Mouse (Mus musculus): ENCODE data around the gene Olfr1087.
"Not testable (repeated sequence)": the region's sequence is repeated elsewhere in the genome, so short reads cannot be mapped to it uniquely, and the experiment has no call there.

Olfr1087 gene

DNA sequence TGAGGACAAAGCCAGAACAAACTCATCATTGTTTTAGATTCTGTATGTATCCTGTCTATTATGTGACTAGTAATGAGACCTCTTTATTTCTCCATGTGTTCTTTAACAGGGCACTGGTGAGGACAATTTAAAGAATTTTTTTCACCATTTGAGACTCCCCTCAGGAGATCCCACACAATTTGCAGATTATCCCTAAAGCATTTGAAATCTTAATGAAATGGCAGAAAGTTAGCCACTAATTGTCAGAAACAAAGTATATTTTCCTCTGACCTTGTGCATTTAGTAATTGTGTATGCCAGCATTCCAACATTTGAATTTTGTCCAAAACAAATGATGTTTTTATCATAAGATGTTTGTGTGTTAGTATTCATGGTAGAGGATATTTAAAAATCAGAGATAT, at the start of gene Olfr1087:
Gene Olfr1087, minus strand, starts transcription at position 101 of the 400 bp plus-strand sequence.
- DNase-seq = no peak

DNA sequence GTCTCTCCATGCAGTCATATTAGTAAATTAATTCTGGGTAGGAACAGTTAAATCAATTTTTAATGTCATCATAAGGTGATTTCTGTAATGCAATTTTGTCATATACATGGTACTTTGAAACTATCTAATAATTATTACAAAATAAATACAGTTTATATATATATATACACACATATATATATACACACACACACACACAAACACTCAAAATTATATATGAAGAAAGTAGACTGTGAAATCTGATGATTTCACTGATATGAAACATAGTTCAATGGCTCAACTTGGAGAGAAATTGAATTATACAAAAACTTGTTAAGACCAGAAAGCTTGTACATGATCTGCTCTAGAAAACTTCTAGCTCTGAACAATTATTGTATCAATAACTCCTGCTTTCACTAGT, 35.4 kb upstream of the Olfr1087 start, which contains the start of gene Olfr1089:
Gene Olfr1089, minus strand, starts transcription at position 101 of the 400 bp plus-strand sequence.
- DNase-seq = no peak

DNA sequence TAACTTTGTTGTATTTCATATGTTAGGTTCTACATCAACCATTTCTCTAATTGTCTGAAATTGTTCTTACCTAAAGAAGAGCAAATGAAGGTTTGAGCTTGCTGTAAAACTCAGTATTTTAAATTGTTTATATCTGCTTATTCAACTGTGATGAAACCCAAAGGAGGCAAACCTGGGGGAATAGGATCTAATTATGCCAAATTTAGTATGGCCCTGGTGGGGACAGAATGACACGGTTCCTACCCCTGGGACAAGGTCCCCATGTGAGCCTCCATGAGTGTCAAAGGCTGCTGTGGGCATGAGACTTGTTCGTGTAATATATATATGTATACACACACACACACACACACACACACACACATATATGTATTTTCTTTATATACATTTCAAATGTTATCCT, 18.2 kb downstream of the Olfr1087 start, which contains the start of gene Olfr1086:
Gene Olfr1086, minus strand, starts transcription at position 101 of the 400 bp plus-strand sequence.
- no peak for DNase-seq

DNA sequence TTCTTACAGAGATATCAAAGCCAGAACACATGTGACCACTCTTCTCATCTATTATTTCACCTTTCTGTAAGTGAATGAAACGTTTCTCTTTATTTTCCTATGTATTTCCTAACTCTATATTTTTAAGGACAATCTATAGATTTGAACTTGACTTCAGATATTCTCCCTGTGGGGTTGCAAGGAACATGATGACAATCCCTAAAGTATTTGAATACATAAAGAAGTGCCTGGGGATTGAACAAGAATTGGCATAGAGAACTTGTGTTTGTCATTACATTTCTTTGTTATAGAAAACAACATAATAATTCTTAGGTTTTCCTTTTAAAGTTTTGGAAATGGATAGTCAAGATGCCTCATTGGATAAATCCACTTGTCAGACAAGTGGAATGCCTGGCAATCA, 36.3 kb downstream of the Olfr1087 start, which contains the start of gene Olfr1085:
Gene Olfr1085, minus strand, starts transcription at position 101 of the 400 bp plus-strand sequence.
- no peak for DNase-seq

DNA sequence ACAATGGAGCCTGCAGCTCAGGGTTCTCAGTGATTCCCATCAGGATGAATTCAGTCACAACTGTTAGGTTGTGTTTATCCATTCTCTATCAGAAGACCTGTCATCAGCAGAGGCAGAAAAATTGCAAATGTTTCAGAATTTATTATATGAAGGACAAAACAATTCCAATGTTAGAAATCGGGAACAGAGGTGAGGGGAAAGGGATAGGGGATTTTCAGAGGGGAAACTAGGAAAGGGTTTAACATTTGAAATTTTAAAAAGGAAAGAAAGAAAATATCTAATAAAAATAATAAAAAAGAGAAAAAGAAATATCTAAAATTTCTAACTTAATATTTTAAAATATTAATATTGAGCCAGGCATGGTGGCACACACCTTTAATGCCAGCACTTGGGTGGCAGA, 58.6 kb downstream of the Olfr1087 start, which contains the start of gene Olfr1084:
Gene Olfr1084, minus strand, starts transcription at position 101 of the 400 bp plus-strand sequence.
- DNase-seq = not testable (repeated sequence)

Data from kidney, adult 18-20 months (tissue).